In genomic region chr1:84885921-84886320, GRCm38 (mm10) we compare ENCODE assay signal across 12 mouse cellular contexts. TPM values are rescaled to one million over a fixed set of nuclear protein-coding genes. Genes with fewer than 3 reads are reported as not detected.
DNase-seq lines count a peak whose midpoint lies in the region; ATAC-seq and TF ChIP-seq lines count a peak whose summit lies in the region.
"Had no signal": no experiment of that assay in that cellular context is flagged by ENCODE, and none has a peak within 500 bp of the region (broad histone marks: within the 10 kb centered on the region; RNA-seq: fewer than 3 reads in every experiment).

No protein-coding gene starts in this region.

- no peak for TF ChIP-seq POLR2A in liver, adult 2 months (IDR thresholded peaks at IDR 0.05; ENCODE audit: extremely low read depth, insufficient read depth, low read length)

- H3K4me2 ChIP-seq in liver, embryonic 12.5 days: no peak overlapping the region
- H3K4me2 ChIP-seq in stomach, postnatal 0 days (replicated peaks; ENCODE audit: low read depth): no peak overlapping the region

- ATAC-seq in liver, embryonic 12.5 days: no peak
- no peak for ATAC-seq in stomach, postnatal 0 days (ENCODE audit: low FRiP score, low TSS enrichment)

- peak; percentile 44; the same call in 1 of the 2 replicates for TF ChIP-seq CTCF in liver, adult 2 months (IDR thresholded peaks at IDR 0.05; ENCODE audit: low read depth, low read length)
- TF ChIP-seq CTCF in stomach, postnatal 0 days (IDR thresholded peaks at IDR 0.05; ENCODE audit: low read depth): peak; percentile 39

- no peak overlapping the region for H3K27ac ChIP-seq in liver, adult 2 months (replicated peaks; ENCODE audit: insufficient read depth, low read depth, low read length)
- no peak overlapping the region for H3K27ac ChIP-seq in liver, embryonic 12.5 days
- H3K27ac ChIP-seq in stomach, postnatal 0 days (replicated peaks): no peak overlapping the region

- no peaks in the 10 kb centered on the region for H3K4me1 ChIP-seq in liver, adult 2 months (ENCODE audit: control insufficient read depth, insufficient read depth, low read length)
- no peaks in the 10 kb centered on the region for H3K4me1 ChIP-seq in liver, embryonic 12.5 days
- H3K4me1 ChIP-seq in stomach, postnatal 0 days (replicated peaks; ENCODE audit: control insufficient read depth, insufficient read depth): no peaks in the 10 kb centered on the region

- H3K27me3 ChIP-seq in liver, adult 2 months (ENCODE audit: control insufficient read depth, insufficient read depth, low read length): no peaks in the 10 kb centered on the region
- no peaks in the 10 kb centered on the region for H3K27me3 ChIP-seq in liver, embryonic 12.5 days (replicated peaks)
- no peaks in the 10 kb centered on the region for H3K27me3 ChIP-seq in stomach, postnatal 0 days (ENCODE audit: control insufficient read depth, insufficient read depth, low read length)

- no peak overlapping the region for H3K4me3 ChIP-seq in liver, adult 2 months (ENCODE audit: insufficient read depth, low read depth, low read length)
- no peak overlapping the region for H3K4me3 ChIP-seq in liver, embryonic 12.5 days
- no peak overlapping the region for H3K4me3 ChIP-seq in stomach, postnatal 0 days (ENCODE audit: low read depth, low read length)
- H3K4me3 ChIP-seq: erythroblast, embryonic 14.5 days had no signal

- no peak for TF ChIP-seq EP300 in stomach, postnatal 0 days (optimal IDR thresholded peaks at IDR 0.05)

- no peak for DNase-seq in liver, adult 2 months (ENCODE audit: extremely low read depth, low read depth, low spot score)
- DNase-seq in thymus, postnatal 36 days: peak; percentile 6 to 11
- no peak for DNase-seq in thymus, postnatal 0 days (ENCODE audit: low spot score)
- peak; percentile 1 for DNase-seq in T-cell, adult 2 months (ENCODE audit: low spot score)
- DNase-seq in stomach, postnatal 0 days (ENCODE audit: low spot score): no peak
- DNase-seq in spleen, postnatal 36 days (ENCODE audit: low spot score in 2 of 2): no peak
- no peak for DNase-seq in heart, adult 11 months
- DNase-seq: adrenal gland, postnatal 14 days; heart, postnatal 4 days; kidney, adult 11 months had no signal

- WGBS in liver, adult 2 months: 93% methylated on average over 6 of the region's 6 CpGs
- 72% methylated on average over 6 of the region's 6 CpGs for WGBS in liver, embryonic 12.5 days (ENCODE audit: insufficient replicate concordance)
- WGBS in stomach, postnatal 0 days: 86% methylated on average over 6 of the region's 6 CpGs

- no peaks in the 10 kb centered on the region for H3K79me2 ChIP-seq in liver, adult 2 months (ENCODE audit: control insufficient read depth, insufficient read depth, low read length)

- 0 out of 2 replicates have a peak, but pooled peaks cover 2% of the 10 kb centered on the region for H3K9me3 ChIP-seq in liver, embryonic 12.5 days (replicated peaks)
- H3K9me3 ChIP-seq in stomach, postnatal 0 days (ENCODE audit: control insufficient read depth, low read length): no peaks in the 10 kb centered on the region

- no peaks in the 10 kb centered on the region for H3K36me3 ChIP-seq in liver, adult 2 months (ENCODE audit: control insufficient read depth, insufficient read depth, low read length)
- H3K36me3 ChIP-seq in liver, embryonic 12.5 days: no peaks in the 10 kb centered on the region
- no peaks in the 10 kb centered on the region for H3K36me3 ChIP-seq in stomach, postnatal 0 days (ENCODE audit: control insufficient read depth, insufficient read depth, low read length)

- H3K9ac ChIP-seq in liver, adult 2 months (ENCODE audit: low read depth, low read length): no peak overlapping the region
- no peak overlapping the region for H3K9ac ChIP-seq in liver, embryonic 12.5 days
- H3K9ac ChIP-seq in stomach, postnatal 0 days (ENCODE audit: low read length): no peak overlapping the region

RNA-seq across cellular contexts. Expression of gene Trip12, which starts 45.6 kb away (rescaled TPM):
- 81.6 and 86.0 TPM in 2 replicates for total RNA-seq in liver, adult 2 months (2014; rRNA removed)
- polyA plus RNA-seq in liver, adult 2 months (2012; rRNA removed): 14.1 and 15.6 TPM in 2 replicates
- 53.6 and 57.9 TPM in 2 replicates for polyA plus RNA-seq in liver, embryonic 12.5 days (2016; fragmentation: Nextera tagmentation; extraction: Ambion mirVana)
- 54.7 and 64.9 TPM in 2 replicates for polyA plus RNA-seq in thymus, postnatal 0 days (2015; fragmentation: Nextera tagmentation; extraction: Ambion mirVana)
- 26.0 and 26.9 TPM in 2 replicates for polyA plus RNA-seq in stomach, postnatal 0 days (2015; fragmentation: Nextera tagmentation; extraction: Ambion mirVana)

RNA-seq across cellular contexts. Expression of gene Fbxo36, which starts 46.3 kb away (rescaled TPM):
- total RNA-seq in liver, adult 2 months (2014; rRNA removed): 3.2 and 5.6 TPM in 2 replicates
- polyA plus RNA-seq in liver, adult 2 months (2012; rRNA removed): 6.6 and 6.8 TPM in 2 replicates
- polyA plus RNA-seq in liver, embryonic 12.5 days (2016; fragmentation: Nextera tagmentation; extraction: Ambion mirVana): 8.5 and 9.8 TPM in 2 replicates
- polyA plus RNA-seq in thymus, postnatal 0 days (2015; fragmentation: Nextera tagmentation; extraction: Ambion mirVana): 9.8 and 10.4 TPM in 2 replicates
- polyA plus RNA-seq in stomach, postnatal 0 days (2015; fragmentation: Nextera tagmentation; extraction: Ambion mirVana): 9.8 and 10.2 TPM in 2 replicates

RNA-seq across cellular contexts. Expression of gene Slc16a14, which starts 49.0 kb away (rescaled TPM):
- not detected in 2 replicates for total RNA-seq in liver, adult 2 months (2014; rRNA removed)
- polyA plus RNA-seq in liver, adult 2 months (2012; rRNA removed): not detected in 2 replicates
- 0.05 TPM in 1 of 2 replicates, not detected in the other for polyA plus RNA-seq in liver, embryonic 12.5 days (2016; fragmentation: Nextera tagmentation; extraction: Ambion mirVana)
- polyA plus RNA-seq in thymus, postnatal 0 days (2015; fragmentation: Nextera tagmentation; extraction: Ambion mirVana): 0.04 and 0.12 TPM in 2 replicates
- polyA plus RNA-seq in stomach, postnatal 0 days (2015; fragmentation: Nextera tagmentation; extraction: Ambion mirVana): 0.11 and 0.18 TPM in 2 replicates
- polyA plus RNA-seq: erythroblast, embryonic 14.5 days had no signal

Comparison
In these comparisons a context has a peak if more than half of its experiments do, and no peak if none do; other contexts are left out.
1. DNase-seq: peak in thymus, postnatal 36 days (2 of 2) and T-cell, adult 2 months (single experiment); none in liver, adult 2 months (single experiment), thymus, postnatal 0 days (single experiment), stomach, postnatal 0 days (single experiment), spleen, postnatal 36 days (0 of 2) and heart, adult 11 months (single experiment).